ENCODE assay signal across 9 mouse cellular contexts in genomic region chr7:73596866-73597840, GRCm38 (mm10). TPM values are rescaled to one million over a fixed set of nuclear protein-coding genes. Genes with fewer than 3 reads are reported as not detected.
A peak's percentile ranks its signal among the peaks of the same experiment; 100 is the strongest.
DNase-seq lines count a peak whose midpoint lies in the region; ATAC-seq and TF ChIP-seq lines count a peak whose summit lies in the region.
"Had no signal": no experiment of that assay in that cellular context is flagged by ENCODE, and none has a peak within 500 bp of the region (broad histone marks: within the 10 kb centered on the region; RNA-seq: fewer than 3 reads in every experiment).

No protein-coding gene starts in this region.

- WGBS in heart, postnatal 0 days = 56% methylated on average over 11 of the region's 11 CpGs
- 41% methylated on average over 11 of the region's 11 CpGs for WGBS in forebrain, embryonic 14.5 days
- WGBS in liver, embryonic 16.5 days (ENCODE audit: insufficient replicate concordance) = 57% methylated on average over 11 of the region's 11 CpGs

- H3K79me2 ChIP-seq in MEL (ENCODE audit: control insufficient read depth, insufficient read depth, low read length, poor library complexity) = peaks cover 3% of the 10 kb centered on the region; the same call in 1 of the 2 replicates

- peaks cover 29% of the 10 kb centered on the region for H3K4me1 ChIP-seq in heart, postnatal 0 days (ENCODE audit: control insufficient read depth, insufficient read depth)
- peaks cover 27 to 44% of the 10 kb centered on the region in 2 experiments for H3K4me1 ChIP-seq in MEL (ENCODE audit: control insufficient read depth in 1 of 2, insufficient read depth in 2 of 2, low read length in 2 of 2)
- peaks cover 28% of the 10 kb centered on the region for H3K4me1 ChIP-seq in forebrain, embryonic 14.5 days (ENCODE audit: control insufficient read depth, insufficient read depth, low read length)
- peaks cover 59% of the 10 kb centered on the region for H3K4me1 ChIP-seq in liver, embryonic 16.5 days (ENCODE audit: control insufficient read depth, low read depth, low read length)

- no peak for TF ChIP-seq EP300 in heart, postnatal 0 days (IDR thresholded peaks at IDR 0.05; ENCODE audit: low read depth)
- no peak for TF ChIP-seq EP300 in MEL (IDR thresholded peaks at IDR 0.05; ENCODE audit: low read depth in 1 of 2, low read length in 2 of 2)

- no peak for TF ChIP-seq CTCF in heart, postnatal 0 days (IDR thresholded peaks at IDR 0.05; ENCODE audit: low read depth)
- TF ChIP-seq CTCF in MEL (IDR thresholded peaks at IDR 0.05 in 2 of 3, conservative IDR thresholded peaks at IDR 0.05 in 1 of 3; ENCODE audit: control insufficient read depth in 1 of 3, insufficient read depth in 1 of 3, low read depth in 2 of 3, low read length in 3 of 3, poor library complexity in 1 of 3, severe bottlenecking in 1 of 3) = no peak

- H3K9ac ChIP-seq in heart, postnatal 0 days (replicated peaks; ENCODE audit: low read depth, low read length) = no peak overlapping the region
- H3K9ac ChIP-seq in MEL (ENCODE audit: control insufficient read depth, low read depth, low read length, poor library complexity, severe bottlenecking) = peak overlapping the region; percentile 78
- H3K9ac ChIP-seq in forebrain, embryonic 14.5 days (ENCODE audit: low read length) = no peak overlapping the region
- H3K9ac ChIP-seq in liver, embryonic 16.5 days (ENCODE audit: low read depth, low read length) = peak overlapping the region; percentile 14; the same call in 1 of the 2 replicates
- H3K9ac ChIP-seq: liver, embryonic 14.5 days had no signal

- no peaks in the 10 kb centered on the region for H3K27me3 ChIP-seq in heart, postnatal 0 days (ENCODE audit: control insufficient read depth, insufficient read depth, low read length)
- H3K27me3 ChIP-seq in MEL (ENCODE audit: control insufficient read depth in 1 of 2, insufficient read depth in 2 of 2, low read length in 2 of 2) = no peaks in the 10 kb centered on the region
- H3K27me3 ChIP-seq in forebrain, embryonic 14.5 days (replicated peaks; ENCODE audit: control insufficient read depth, insufficient read depth, low read length) = no peaks in the 10 kb centered on the region
- no peaks in the 10 kb centered on the region for H3K27me3 ChIP-seq in liver, embryonic 16.5 days (ENCODE audit: control insufficient read depth, insufficient read depth, low read depth, low read length)

- intact Hi-C loops in heart, postnatal 36 days (cut with DNase I) = no loop called here

- H3K27ac ChIP-seq in heart, postnatal 0 days (ENCODE audit: low read depth) = peak overlapping the region; percentile 97
- H3K27ac ChIP-seq in MEL (ENCODE audit: control insufficient read depth, low read depth, low read length) = peak overlapping the region; percentile 97
- H3K27ac ChIP-seq in forebrain, embryonic 14.5 days (ENCODE audit: low read depth, low read length) = peak overlapping the region; percentile 93; the same call in 1 of the 2 replicates
- H3K27ac ChIP-seq in liver, embryonic 16.5 days (ENCODE audit: low read length) = peak overlapping the region; percentile 65

- no peaks in the 10 kb centered on the region for H3K36me3 ChIP-seq in heart, postnatal 0 days (replicated peaks; ENCODE audit: control insufficient read depth, insufficient read depth, low read length)
- H3K36me3 ChIP-seq in MEL (ENCODE audit: control insufficient read depth in 1 of 2, insufficient read depth in 2 of 2, low read length in 2 of 2) = peaks cover 0 to 44% of the 10 kb centered on the region in 2 experiments; a peak in 2 of 4 replicates
- H3K36me3 ChIP-seq in forebrain, embryonic 14.5 days (ENCODE audit: control insufficient read depth, insufficient read depth, low read length) = no peaks in the 10 kb centered on the region
- no peaks in the 10 kb centered on the region for H3K36me3 ChIP-seq in liver, embryonic 16.5 days (ENCODE audit: control insufficient read depth, insufficient read depth)

- no peak for ATAC-seq in heart, postnatal 0 days (ENCODE audit: insufficient read depth, low read depth)
- no peak for ATAC-seq in forebrain, embryonic 14.5 days
- no peak for ATAC-seq in liver, embryonic 16.5 days (ENCODE audit: low read depth)

- no peak for TF ChIP-seq POLR2A in MEL (IDR thresholded peaks at IDR 0.05; ENCODE audit: control insufficient read depth in 1 of 2, insufficient read depth in 1 of 2, low read depth in 1 of 2, low read length in 2 of 2, poor library complexity in 1 of 2)

- no peak overlapping the region for H3K4me3 ChIP-seq in heart, postnatal 0 days (ENCODE audit: low read depth, low read length)
- H3K4me3 ChIP-seq in MEL (ENCODE audit: control insufficient read depth in 1 of 2, insufficient read depth in 1 of 2, low read depth in 2 of 2, low read length in 2 of 2) = peak overlapping the region in 1 of 2 experiments; percentile 65; a peak in 2 of 4 replicates
- no peak overlapping the region for H3K4me3 ChIP-seq in forebrain, embryonic 14.5 days (ENCODE audit: low read depth, low read length)
- H3K4me3 ChIP-seq in liver, embryonic 16.5 days (ENCODE audit: low read depth, low read length) = no peak overlapping the region

- H3K4me2 ChIP-seq in heart, postnatal 0 days (ENCODE audit: low read depth, low read length) = no peak overlapping the region; the same call in 1 of the 2 replicates
- H3K4me2 ChIP-seq in forebrain, embryonic 14.5 days (ENCODE audit: low read length) = no peak overlapping the region
- no peak overlapping the region for H3K4me2 ChIP-seq in liver, embryonic 16.5 days (ENCODE audit: low read depth, low read length)

- DNase-seq in heart, postnatal 0 days (ENCODE audit: low spot score) = no peak
- DNase-seq in heart, postnatal 36 days = no peak
- DNase-seq in MEL (ENCODE audit: low read depth, low spot score) = no peak
- no peak for DNase-seq in forebrain, embryonic 14.5 days (ENCODE audit: low spot score)
- DNase-seq in right cerebral cortex, postnatal 4 days = no peak
- no peak for DNase-seq in gastrocnemius, postnatal 4 days (ENCODE audit: low spot score in 2 of 2)
- DNase-seq in lung, postnatal 10 days = no peak

- H3K9me3 ChIP-seq in heart, postnatal 0 days (replicated peaks; ENCODE audit: control insufficient read depth, low read length) = no peaks in the 10 kb centered on the region
- H3K9me3 ChIP-seq in MEL (replicated peaks; ENCODE audit: insufficient read depth, low read length) = no peaks in the 10 kb centered on the region
- no peaks in the 10 kb centered on the region for H3K9me3 ChIP-seq in forebrain, embryonic 14.5 days (replicated peaks; ENCODE audit: control insufficient read depth, low read length)
- no peaks in the 10 kb centered on the region for H3K9me3 ChIP-seq in liver, embryonic 16.5 days (replicated peaks; ENCODE audit: control insufficient read depth, low read length)

- no peak for TF ChIP-seq RAD21 in MEL (IDR thresholded peaks at IDR 0.05; ENCODE audit: low read depth, low read length)

TF ChIP-seq in MEL, 35 proteins besides CTCF, POLR2A, EP300 and RAD21:
- no peak for TF ChIP-seq MEF2A (IDR thresholded peaks at IDR 0.05; ENCODE audit: extremely low read depth, insufficient replicate concordance, low read depth, low read length, poor library complexity, severe bottlenecking)
- TF ChIP-seq MYC (IDR thresholded peaks at IDR 0.05; ENCODE audit: low read depth, low read length) = no peak
- TF ChIP-seq ZMIZ1 (IDR thresholded peaks at IDR 0.05; ENCODE audit: low read depth, low read length) = no peak
- no peak for TF ChIP-seq JUND (IDR thresholded peaks at IDR 0.05; ENCODE audit: low read depth, low read length)
- no peak for TF ChIP-seq GATA1 (IDR thresholded peaks at IDR 0.05; ENCODE audit: low read depth, low read length)
- no peak for TF ChIP-seq USF2 (IDR thresholded peaks at IDR 0.05; ENCODE audit: borderline replicate concordance in 1 of 2, insufficient read depth in 1 of 2, low read depth in 1 of 2, low read length in 2 of 2)

RNA-seq across cellular contexts. Expression of gene Chd2, which starts 55.5 kb away (rescaled TPM):
- 43.0 and 65.5 TPM in 2 replicates for total RNA-seq in heart, postnatal 0 days (2014; rRNA removed; ENCODE audit: low replicate concordance)
- 31.1 and 32.2 TPM in 2 replicates for polyA plus RNA-seq in heart, postnatal 0 days (2015; fragmentation: Nextera tagmentation; extraction: Ambion mirVana)
- 10 to 100 TPM; 49.0 to 52.1 TPM for total RNA-seq in heart, postnatal 36 days (2021)
- 9.9 and 16.9 TPM in 2 replicates for total RNA-seq in MEL (2012; rRNA removed)
- 100 to 1,000 TPM in 1 of 2 experiments, 10 to 100 TPM in 1; 21.4 to 275 TPM for polyA plus RNA-seq in MEL (2012; ENCODE audit: insufficient read depth in 1 of 2, insufficient read length in 2 of 2, low read depth in 1 of 2, low replicate concordance in 2 of 2, missing spikeins in 1 of 2)
- polyA plus RNA-seq in forebrain, embryonic 14.5 days (2014; fragmentation: Nextera tagmentation; extraction: Ambion mirVana) = 40.2 and 43.4 TPM in 2 replicates
- polyA plus RNA-seq in liver, embryonic 16.5 days (2015; fragmentation: Nextera tagmentation; extraction: Ambion mirVana) = 24.7 and 26.1 TPM in 2 replicates
- 10 to 100 TPM; 54.1 to 72.1 TPM for total RNA-seq in gastrocnemius, postnatal 4 days (2021)

Comparison
In these comparisons a context has a peak if more than half of its experiments do, and no peak if none do; other contexts are left out.
1. H3K9ac ChIP-seq: peak in MEL (single experiment) and liver, embryonic 16.5 days (single experiment); none in heart, postnatal 0 days (single experiment) and forebrain, embryonic 14.5 days (single experiment).
2. Peak in every context shown above with its lines, with median percentiles within 50 percentile points of each other: H3K27ac ChIP-seq.